Mouse (Mus musculus): ENCODE results near the gene Lonrf2.

DNA sequence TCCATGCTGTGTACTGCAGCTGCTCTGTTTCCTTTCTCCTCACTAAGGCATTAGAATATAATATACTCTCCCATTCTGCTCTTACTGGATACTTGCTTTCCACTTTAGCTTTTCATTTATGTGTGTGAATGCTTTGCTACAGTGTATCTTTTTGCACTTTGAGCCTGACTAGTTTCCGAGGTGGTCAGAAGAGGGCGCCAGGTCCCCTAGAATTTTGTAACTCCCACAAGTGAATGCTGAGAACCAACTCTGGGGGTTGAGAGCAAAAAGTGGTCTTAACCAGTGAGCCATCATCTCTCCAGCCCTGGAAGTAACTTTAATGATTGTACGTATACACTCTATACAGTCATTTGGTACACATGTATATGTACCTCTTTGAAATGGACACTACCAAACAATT lies 1.6 kb downstream of the Lonrf2 start:
- TF ChIP-seq GATA1 (IDR thresholded peaks at IDR 0.05; ENCODE audit: borderline replicate concordance, low read length) (no peak), FLI1 (IDR thresholded peaks at IDR 0.05; ENCODE audit: low read length) (no peak)
